Mouse (Mus musculus) left cerebral cortex, adult 6 months (tissue): Measurements from ENCODE around the gene Gm9789. TPM values are rescaled to one million over a fixed set of nuclear protein-coding genes. Genes with fewer than 3 reads are reported as not detected.

Source experiments
- long read RNA-seq, 2 experiments: library from polyadenylated mRNA; unstranded; transcript quantifications; one replicate each; pipeline ENCODE4 v2.0.0; 2019 to 2020
- polyA plus RNA-seq: library from polyadenylated mRNA; unstranded; fragments of <200 nt; fragmentation: Nextera tagmentation; gene quantifications from 2 replicates; pipeline ENCODE4 v1.2.3, GENCODE M21; 2021

Gm9789 gene
- polyA plus RNA-seq = not detected in 2 replicates
- long read RNA-seq, experiment 1 = 0 reads
- long read RNA-seq, experiment 2 = 0 reads

GRCm38 (mm10) chr16:89157652-89158051 lies at the start of gene Gm9789:
TSS of gene Gm9789 (plus strand) at chr16:89157952.

GRCm38 (mm10) chr16:89140551-89140950 lies 17.2 kb upstream of the Gm9789 start, which contains the start of gene Gm6358:
TSS of gene Gm6358 (plus strand) at chr16:89140851.

GRCm38 (mm10) chr16:89150786-89151185 lies 7.0 kb upstream of the Gm9789 start, which contains the start of gene Gm10061:
TSS of gene Gm10061 (plus strand) at chr16:89151086.

GRCm38 (mm10) chr16:89169190-89169589 lies 11.4 kb downstream of the Gm9789 start, which contains the start of gene Gm7735:
TSS of gene Gm7735 (plus strand) at chr16:89169490.

DNA sequence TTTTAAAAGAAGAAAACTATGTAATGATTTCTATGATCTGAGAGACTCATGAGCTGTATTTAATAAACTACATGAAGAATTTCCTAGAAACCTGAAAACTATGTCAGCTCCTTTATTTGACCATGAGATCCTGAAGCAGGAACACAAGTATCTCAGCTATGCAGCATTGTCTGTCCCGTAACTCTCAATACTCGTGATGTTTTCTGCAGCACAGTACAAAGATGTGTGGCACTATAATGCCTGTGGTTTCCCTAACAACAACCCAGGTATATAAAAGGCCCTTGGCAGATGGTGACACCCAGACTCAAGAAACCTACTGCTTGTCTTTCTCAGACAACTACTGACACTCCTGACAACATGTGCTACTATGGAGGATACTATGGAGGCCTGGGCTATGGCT lies 16.7 kb downstream of the Gm9789 start, which contains the start of gene 1110057P08Rik:
Gene 1110057P08Rik (plus strand): TSS at position 301 of the 400 bp plus-strand sequence.

GRCm38 (mm10) chr16:89205561-89205960 lies 47.8 kb downstream of the Gm9789 start, which contains the start of gene Krtap20-2:
TSS of gene Krtap20-2 (plus strand) at chr16:89205861.

Other genes with a start within 250 kb of the Gm9789 start
- not detected in 2 replicates for gene Krtap19-9b, start 225.7 kb upstream of the Gm9789 start, polyA plus RNA-seq
- gene Krtap16-3, start 195.1 kb upstream of the Gm9789 start, polyA plus RNA-seq = not detected in 2 replicates
- gene Krtap22-2, start 147.2 kb upstream of the Gm9789 start, polyA plus RNA-seq = not detected in 2 replicates
- not detected in 2 replicates for gene Gm10229, start 142.7 kb upstream of the Gm9789 start, polyA plus RNA-seq
- not detected in 2 replicates for gene Krtap6-1, start 126.3 kb upstream of the Gm9789 start, polyA plus RNA-seq
- not detected in 2 replicates for gene Gm10228, start 116.5 kb upstream of the Gm9789 start, polyA plus RNA-seq
- gene Krtap6-5, start 110.1 kb upstream of the Gm9789 start, polyA plus RNA-seq = not detected in 2 replicates
- not detected in 2 replicates for gene 1110025L11Rik, start 94.0 kb upstream of the Gm9789 start, polyA plus RNA-seq
- gene Krtap6-3, start 73.9 kb upstream of the Gm9789 start, polyA plus RNA-seq = not detected in 2 replicates
- gene Gm6358, start 17.1 kb upstream of the Gm9789 start, polyA plus RNA-seq = not detected in 2 replicates
- not detected in 2 replicates for gene Gm10061, start 6.9 kb upstream of the Gm9789 start, polyA plus RNA-seq
- not detected in 2 replicates for gene Gm7735, start 11.5 kb downstream of the Gm9789 start, polyA plus RNA-seq
- gene 1110057P08Rik, start 16.8 kb downstream of the Gm9789 start, polyA plus RNA-seq = not detected in 2 replicates
- not detected in 2 replicates for gene Krtap20-2, start 47.9 kb downstream of the Gm9789 start, polyA plus RNA-seq
- not detected in 2 replicates for gene Krtap21-1, start 245.9 kb downstream of the Gm9789 start, polyA plus RNA-seq